Mouse (Mus musculus): ENCODE data around the gene Syt8.
"Not testable (repeated sequence)": the region's sequence is repeated elsewhere in the genome, so short reads cannot be mapped to it uniquely, and the experiment has no call there.

The Syt8 gene

DNA sequence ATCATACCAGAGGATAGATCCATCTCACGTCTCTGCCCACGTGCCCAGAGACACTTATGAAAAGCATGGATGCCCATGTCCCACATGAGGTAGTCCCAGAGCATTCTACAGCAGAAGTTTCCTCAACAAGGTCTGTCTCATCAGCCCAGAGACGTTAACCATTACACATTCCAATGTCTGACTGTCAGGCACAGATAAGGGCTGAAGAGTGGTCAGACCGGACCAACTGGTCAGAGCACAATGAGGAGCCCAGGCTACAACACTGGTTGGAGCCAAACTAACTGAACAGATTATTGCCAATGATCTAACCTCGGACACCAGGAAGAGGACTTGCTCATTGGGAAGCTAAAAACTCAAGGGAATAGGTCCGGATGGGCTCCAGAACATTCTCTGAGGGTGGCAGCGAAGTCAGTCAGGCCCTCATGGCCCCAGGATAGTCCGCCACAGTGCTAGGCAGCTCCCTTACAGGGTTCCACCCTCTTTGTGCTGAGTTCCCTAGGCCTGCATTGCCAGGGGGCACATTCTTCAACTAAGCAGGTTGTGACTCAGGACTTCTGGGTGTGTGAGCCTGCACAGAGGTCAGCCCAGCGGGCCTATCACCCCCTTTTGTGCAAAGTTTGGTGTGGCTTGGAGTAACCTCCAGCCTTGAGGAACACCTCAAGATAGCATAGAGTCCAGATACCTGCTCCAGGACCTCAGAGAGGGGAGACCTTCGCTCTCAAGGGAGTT lies at the start of gene Syt8:
Gene Syt8 (plus strand): TSS at position 714 of the 729 bp plus-strand sequence.
- DNase-seq (ENCODE audit: low spot score in 2 of 2), result no peak

GRCm38 (mm10) chr7:142385742-142386403 lies 48.8 kb upstream of the Syt8 start:
- DNase-seq (ENCODE audit: low spot score in 2 of 2), result no peak

DNA sequence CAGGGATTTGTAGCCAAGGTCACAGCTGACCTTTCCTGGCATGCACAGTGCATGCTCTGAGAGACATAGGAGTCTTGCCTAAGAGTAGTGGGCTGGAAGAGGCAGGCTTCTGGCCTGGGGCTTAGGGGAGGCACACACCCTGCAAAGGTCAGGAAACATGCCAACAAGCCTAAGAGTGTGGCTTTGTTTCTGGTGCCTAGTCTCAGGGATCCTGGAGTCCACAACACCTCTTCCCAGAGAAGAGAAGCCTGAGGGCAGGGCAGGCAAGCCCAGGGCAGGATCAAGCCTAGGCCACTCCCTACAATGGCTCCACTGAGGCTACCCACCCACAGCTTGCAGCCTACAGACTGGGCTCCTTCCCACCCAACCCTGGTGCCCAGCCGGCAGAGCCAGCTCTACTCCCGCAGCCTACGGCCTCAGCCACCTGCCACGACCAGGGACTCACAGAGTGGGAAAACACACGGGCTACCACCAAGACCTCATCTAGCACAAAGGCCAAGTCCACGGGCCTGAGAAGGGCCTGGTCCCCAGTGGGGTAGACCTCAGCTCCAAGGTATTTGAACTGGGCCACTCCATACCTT lies 47.9 kb upstream of the Syt8 start:
- DNase-seq (ENCODE audit: low spot score in 2 of 2), result no peak

GRCm38 (mm10) chr7:142387419-142388148 lies 47.1 kb upstream of the Syt8 start, which contains the start of gene Ctsd:
Gene Ctsd (minus strand): TSS chr7:142388038.
- DNase-seq (ENCODE audit: low spot score in 2 of 2), result peak; percentile 96 to 97

GRCm38 (mm10) chr7:142388198-142388597 lies 46.5 kb upstream of the Syt8 start:
- no peak for DNase-seq (ENCODE audit: low spot score in 2 of 2)

- no peak for DNase-seq (ENCODE audit: low spot score in 2 of 2)
Measured at GRCm38 (mm10) chr7:142388740-142389139, 45.9 kb upstream of the Syt8 start.

- no peak for DNase-seq (ENCODE audit: low spot score in 2 of 2)
Measured at GRCm38 (mm10) chr7:142389961-142390650, 44.5 kb upstream of the Syt8 start.

DNA sequence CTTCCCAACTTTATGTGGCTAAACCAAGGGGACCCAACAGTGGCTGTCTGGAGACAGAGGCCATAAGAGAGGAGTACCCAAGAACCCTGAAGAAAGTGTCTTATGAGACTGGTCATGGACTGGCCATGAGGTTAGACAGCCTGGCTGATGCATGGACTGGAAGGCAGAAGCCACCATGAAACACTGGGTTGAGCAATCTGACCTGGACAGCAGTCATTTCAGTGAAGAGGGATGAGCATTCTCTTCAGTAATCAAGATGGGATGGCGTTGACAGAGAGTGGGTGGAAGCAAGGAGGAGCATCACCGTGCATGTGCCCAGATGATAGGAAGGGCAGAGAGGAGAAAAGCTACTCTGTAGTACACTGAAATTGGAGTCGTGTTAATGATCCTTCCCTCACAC lies 43.5 kb upstream of the Syt8 start:
- DNase-seq (ENCODE audit: low spot score in 2 of 2), result no peak

DNA sequence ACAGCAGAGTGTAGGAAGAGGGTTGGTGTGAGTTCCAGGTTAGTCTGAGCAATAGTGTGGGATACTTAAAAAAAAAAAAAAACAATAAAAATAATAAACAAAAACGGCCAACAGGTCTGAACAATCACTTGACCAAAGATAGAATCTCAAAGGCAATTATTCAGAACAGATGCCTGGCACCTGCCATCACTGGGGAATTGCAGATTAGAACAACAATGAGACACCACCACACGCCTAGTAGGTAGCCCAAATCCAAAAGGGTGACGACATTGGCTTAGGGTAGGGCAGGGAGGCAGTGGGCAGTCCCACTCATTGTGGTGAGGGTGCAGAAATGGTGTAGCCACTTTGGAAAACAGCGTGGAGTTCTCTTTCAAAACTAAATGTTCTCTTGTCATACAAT lies 43.0 kb upstream of the Syt8 start:
- no peak for DNase-seq (ENCODE audit: low spot score in 2 of 2)

- no peak for DNase-seq (ENCODE audit: low spot score in 2 of 2)
Measured at GRCm38 (mm10) chr7:142393191-142393590, 41.5 kb upstream of the Syt8 start.

- DNase-seq (ENCODE audit: low spot score in 2 of 2), result no peak
Measured at GRCm38 (mm10) chr7:142394261-142395190, 40.1 kb upstream of the Syt8 start.

DNA sequence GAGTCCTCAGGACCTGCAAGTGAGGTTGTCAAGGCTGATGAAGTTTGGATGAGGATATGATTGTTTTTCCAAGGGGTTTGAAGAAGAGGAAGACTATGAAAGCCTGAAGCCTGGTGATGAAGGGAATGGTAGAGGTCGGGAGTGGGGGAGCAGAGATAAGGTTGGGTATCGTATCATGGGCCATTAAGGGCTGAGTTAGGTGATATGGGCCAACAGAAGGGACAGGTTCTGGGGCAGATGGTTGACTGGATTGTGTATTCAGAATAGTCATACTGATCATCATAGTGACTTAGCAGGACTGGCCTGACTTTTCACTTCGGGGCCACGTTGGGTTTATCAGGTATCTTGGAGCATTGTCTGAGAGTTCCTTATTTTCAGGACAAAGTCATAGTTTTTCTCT lies 39.2 kb upstream of the Syt8 start:
- no peak for DNase-seq (ENCODE audit: low spot score in 2 of 2)

- no peak for DNase-seq (ENCODE audit: low spot score in 2 of 2)
Measured at GRCm38 (mm10) chr7:142396611-142397010, 38.0 kb upstream of the Syt8 start.

- DNase-seq (ENCODE audit: low spot score in 2 of 2), result no peak
Measured at GRCm38 (mm10) chr7:142398052-142398451, 36.6 kb upstream of the Syt8 start.

DNA sequence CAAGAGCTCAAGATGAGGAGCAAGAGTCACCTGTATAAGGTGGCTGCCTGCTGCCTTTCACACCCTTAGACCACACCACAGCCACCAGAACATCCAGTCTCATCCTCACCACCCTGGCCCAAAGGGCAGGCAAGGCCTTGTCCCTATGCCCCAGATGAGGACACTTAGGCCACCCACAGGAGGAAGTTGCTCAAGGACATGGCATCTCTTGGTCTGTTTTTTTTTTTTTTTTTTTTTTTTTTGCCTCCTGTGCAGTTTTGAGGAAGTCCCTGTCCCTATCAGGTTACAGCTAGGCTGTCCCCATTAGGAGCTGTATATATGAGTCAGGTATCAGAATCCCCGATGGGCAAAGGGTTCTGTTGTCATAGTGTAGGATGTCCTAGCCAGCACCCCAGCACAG lies 35.4 kb upstream of the Syt8 start:
- DNase-seq (ENCODE audit: low spot score in 2 of 2), result no peak

GRCm38 (mm10) chr7:142400112-142400749 lies 34.4 kb upstream of the Syt8 start:
- DNase-seq (ENCODE audit: low spot score in 2 of 2), result peak in 1 of 2 experiments; percentile 51

GRCm38 (mm10) chr7:142400750-142401142 lies 33.9 kb upstream of the Syt8 start:
- no peak for DNase-seq (ENCODE audit: low spot score in 2 of 2)

DNA sequence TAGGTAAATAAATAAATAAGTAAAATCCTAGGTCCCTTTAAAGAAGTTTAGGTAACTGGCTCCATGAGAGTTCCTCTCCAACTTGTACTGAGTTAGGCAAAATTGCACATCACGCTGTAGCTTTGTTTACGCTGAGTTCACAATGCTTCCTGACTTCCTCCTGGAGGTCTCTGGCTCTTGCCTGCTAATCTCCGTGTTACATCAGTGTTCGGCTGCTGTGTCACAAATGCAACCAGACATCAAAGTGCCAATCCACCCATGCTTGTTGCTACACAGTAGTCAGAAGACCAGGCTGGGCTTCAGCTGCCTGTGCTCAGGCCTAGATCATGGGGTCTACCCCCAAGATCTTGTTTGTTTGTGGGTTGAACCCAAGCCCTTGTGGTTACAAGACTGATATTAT lies 31.1 kb upstream of the Syt8 start:
- no peak for DNase-seq (ENCODE audit: low spot score in 2 of 2)

DNA sequence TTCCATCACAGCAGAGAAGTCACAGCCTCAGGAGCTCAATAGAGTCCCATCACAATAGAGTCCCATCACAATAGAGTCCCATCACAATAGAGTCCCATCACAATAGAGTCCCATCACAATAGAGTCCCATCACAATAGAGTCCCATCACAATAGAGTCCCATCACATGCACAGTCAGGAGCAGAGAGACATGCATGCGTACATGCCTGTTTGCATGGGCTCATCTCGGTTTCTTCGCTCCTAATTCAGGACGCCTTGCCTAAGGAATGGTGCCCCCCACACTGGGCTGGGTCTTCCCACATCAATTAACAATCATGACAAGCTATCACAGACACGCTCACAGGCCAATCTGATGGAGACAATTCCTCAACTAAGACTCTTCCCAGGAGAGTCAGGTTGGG lies 29.5 kb upstream of the Syt8 start:
- not testable (repeated sequence) for DNase-seq (ENCODE audit: low spot score in 2 of 2)

DNA sequence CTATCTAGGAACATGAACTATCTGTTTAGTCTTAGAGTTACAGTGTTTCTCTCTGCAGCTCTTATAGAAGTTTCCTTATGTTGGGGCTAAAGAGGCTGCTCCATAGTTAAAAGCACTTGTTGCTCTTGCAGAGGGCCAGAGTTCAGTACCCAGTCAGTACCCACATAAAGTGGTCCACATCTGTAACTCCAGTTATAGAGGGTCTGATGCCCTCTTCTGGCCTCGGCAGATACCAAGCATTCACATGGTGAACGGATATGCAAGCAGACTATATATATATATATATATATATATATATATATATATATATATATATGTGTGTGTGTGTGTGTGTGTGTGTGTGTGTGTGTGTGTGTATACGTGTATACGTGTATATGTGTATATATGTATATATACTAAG lies 26.7 kb upstream of the Syt8 start:
- DNase-seq (ENCODE audit: low spot score in 2 of 2), result no peak

All from frontal cortex, postnatal 36 days (tissue).